Mouse (Mus musculus) erythroblast, embryonic 14.5 days (primary cell): Measurements from ENCODE around the gene Cacnb1.

ENCODE experiments used
- GATA1 ChIP-seq: IDR thresholded peaks from 2 replicates; pipeline ENCODE4 v1.6.1; 2012; ENCODE audit warnings: low read length, inconsistent platforms, mixed read lengths
- TAL1 ChIP-seq: IDR thresholded peaks from 3 replicates; pipeline ENCODE4 v1.6.1; 2012; ENCODE audit warnings: low read length, inconsistent platforms, mixed read lengths

DNA sequence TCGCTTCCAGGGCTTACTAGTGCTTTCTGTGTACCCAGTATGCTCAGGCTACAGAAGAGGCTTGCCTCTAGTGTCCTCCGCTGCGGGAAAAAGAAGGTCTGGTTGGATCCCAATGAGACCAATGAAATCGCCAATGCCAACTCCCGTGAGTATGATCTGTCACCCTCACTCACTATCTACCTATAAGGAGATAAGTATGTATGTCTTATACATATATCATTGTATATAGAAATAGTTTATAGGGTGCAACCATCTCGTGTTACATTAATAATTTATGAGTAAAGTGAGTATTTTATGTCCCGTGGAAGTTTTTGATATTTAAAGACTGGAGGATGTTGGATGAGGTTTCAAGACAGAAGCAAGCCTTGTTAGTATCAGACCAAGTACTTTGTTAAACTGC, 5.0 kb upstream of the Cacnb1 start:
- TF ChIP-seq GATA1 (no peak), TAL1 (no peak)
